Mouse (Mus musculus) mature B cell (primary cell): Measurements from ENCODE around the gene Stx4a.
"Not testable (repeated sequence)": the region's sequence is repeated elsewhere in the genome, so short reads cannot be mapped to it uniquely, and the experiment has no call there.

Experiments used
- in situ Hi-C: fragments of 300-500 bp; cut with MboI; formaldehyde crosslinking; loops from 2 replicates; pipeline ENCODE4 v1.14.3; 2019

The Stx4a gene

DNA sequence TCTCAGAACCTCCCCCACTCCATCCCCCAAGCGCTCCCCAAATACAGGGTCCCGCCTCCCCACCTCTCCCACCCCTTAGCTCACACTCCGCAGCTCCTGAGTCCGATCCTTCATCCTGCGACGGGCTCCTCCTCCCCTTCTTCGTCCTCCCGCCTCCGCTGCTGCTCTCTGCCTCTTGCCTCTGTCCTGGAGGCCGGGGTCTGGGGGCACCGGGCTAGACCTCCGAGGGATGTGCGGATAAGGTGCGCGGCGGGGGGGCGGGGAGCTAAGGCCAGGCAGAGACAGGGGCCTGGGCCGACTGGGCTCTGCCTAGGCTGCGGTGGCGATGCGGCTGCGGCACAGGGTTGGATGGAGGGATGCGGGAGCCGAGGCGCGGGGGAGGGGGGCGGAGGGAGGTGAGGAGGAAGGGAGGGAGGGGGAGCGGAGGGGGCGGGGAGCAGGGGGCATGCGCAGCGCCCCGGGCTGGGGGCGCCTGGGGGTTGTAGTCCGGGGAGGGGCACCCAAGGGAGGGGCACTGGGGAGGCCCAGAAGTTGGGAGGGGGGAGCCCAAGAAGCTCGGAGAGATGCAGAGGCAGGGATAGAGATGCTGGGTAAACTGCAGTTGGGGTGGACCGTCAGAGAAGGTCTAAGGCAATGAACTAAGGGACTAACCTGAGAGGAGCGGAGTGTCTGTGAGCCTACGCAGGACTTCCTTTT is at the start of gene Stx4a, which contains the start of gene Stx1b:
Gene Stx4a (plus strand): TSS at position 119 of the 696 bp plus-strand sequence.
Gene Stx1b (minus strand): TSS at position 374 of the 696 bp plus-strand sequence.
- in situ Hi-C loops: no loop called here

DNA sequence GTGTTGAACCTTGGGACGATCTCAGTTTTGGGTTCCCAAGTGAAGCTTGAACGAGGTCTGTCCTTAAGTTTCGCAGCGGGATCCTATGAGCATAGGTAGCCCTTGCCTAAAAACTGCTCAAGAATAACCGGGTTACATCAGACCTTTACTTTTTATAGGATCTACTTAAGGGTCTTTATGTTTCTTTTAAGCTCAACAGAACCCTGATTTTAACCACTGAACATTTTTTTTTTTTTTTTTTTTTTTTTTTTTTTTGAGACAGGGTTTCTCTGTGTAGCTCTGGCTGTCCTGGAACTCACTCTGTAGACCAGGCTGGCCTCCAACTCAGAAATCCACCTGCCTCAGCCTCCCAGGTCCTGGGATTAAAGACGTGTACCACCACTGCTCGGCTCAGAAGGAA is 48.3 kb upstream of the Stx4a start:
- in situ Hi-C loops: not testable (repeated sequence)

DNA sequence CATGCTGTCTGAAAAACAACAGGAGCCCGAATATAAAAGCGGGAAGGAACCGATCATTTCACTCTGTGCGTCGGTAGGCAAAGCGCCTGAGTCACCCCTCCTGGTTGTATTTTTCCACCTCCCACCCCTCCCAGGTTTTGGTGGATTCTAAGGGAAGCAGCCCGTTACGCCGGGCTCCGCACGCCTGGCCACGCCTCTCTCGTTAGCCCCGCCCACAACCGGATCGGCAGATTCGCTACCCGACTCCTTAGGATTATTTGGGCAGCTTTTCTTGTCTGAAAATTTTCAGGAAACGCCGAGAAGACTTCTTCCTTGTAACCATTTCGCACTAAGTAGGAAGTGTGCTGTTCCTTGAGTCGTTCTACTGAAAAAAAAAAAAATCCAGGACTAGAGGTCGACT is 47.7 kb upstream of the Stx4a start, which contains the start of gene Setd1a:
Gene Setd1a (plus strand): TSS at position 245 of the 400 bp plus-strand sequence.
- in situ Hi-C loops: no loop called here

DNA sequence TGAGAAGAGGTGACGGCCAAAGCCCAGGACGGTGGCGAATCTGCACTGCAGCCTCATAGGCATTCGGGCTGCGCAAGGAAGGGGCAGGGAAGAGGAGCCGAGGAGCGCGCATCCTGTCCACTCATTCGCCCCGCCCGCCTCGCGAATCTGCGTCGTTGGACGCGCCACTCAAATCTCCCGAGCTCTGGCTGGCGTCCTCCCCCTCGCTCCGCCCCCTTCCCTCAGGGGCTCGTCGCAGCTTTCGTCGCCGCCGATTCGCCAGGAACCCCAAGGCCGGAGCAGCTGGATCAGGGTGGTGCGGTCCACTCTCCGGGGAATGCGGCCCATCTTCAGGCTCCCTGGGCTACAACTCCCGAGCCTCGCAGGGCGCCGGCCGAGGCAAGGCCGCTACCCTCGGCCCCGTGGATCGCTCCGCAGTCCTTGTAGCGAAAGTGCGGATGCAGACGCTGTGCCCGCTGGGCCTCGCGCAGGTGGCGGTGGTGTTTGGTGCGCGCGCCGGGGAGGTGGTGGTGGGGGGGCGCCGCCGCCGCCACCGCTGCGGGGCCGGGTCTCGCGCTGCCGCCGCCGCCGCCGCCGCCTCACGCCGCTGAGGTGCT is 47.1 kb upstream of the Stx4a start:
- in situ Hi-C loops: no loop called here

DNA sequence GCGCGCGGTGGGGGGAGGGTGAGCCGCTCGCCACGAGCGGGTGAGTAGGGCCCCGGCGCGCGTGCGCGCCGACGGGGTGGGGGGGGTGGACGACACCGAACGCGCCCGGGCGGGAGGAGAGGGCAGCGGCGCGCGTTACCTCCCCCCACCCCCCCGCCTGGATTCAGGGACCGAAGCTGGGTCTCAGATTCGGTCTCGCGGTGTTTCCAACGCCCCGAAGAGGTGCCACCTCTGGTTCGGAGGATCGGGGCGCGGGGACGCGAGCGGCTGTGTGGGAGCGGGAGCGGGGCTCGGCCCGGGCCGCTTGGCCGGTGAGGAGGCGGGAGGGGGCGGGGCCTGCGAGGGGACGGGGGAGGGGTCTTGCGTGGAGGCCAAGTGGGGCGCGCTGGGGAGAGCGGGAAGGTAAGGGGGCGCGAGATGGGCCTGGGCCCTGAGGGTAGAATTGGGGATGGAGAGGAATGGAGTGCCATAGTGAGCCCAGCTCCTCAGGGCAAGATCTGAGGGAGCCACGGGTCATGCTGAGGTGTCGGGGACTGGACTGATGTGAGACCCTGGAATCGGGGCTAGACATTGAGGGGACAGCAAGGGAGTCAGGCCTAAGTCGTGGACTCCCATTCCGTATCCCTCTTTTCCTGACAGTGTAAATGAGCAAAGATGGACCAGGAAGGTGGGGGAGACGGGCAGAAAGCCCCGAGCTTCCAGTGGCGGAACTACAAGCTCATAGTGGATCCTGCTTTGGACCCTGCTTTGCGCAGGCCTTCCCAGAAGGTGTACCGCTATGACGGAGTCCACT is 46.4 kb upstream of the Stx4a start:
- in situ Hi-C loops: no loop called here

DNA sequence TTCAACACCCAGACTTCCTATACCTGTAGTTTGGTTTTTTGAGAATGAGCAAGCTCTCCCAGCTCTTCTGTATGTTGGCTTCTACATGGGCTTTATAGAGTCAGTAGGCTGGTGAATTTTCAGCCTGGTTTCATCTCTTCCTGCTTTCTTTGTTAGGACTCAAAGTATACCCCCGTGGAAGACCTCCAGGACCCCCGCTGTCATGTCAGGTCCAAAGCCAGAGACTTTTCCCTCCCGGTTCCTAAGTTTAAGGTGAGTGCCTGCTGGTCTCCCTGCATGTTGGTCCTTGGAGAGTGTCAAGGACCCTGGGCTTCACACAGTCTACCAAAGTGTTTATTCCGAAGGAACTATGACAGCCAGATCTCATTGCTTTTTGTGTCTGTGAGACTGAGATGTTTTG is 45.7 kb upstream of the Stx4a start:
- in situ Hi-C loops: no loop called here

DNA sequence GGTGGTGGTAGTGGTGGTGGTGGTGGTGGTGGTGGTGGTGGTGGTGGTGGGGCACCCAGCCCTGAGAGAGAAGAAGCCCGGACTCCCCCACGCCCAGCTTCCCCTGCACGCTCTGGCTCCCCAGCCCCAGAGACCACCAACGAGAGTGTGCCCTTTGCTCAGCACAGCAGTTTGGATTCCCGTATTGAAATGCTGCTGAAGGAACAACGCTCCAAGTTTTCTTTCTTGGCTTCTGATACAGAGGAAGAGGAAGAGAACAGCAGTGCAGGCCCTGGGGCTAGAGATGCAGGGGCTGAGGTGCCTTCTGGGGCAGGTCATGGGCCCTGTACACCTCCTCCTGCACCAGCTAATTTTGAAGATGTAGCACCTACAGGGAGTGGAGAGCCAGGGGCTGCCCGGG is 38.8 kb upstream of the Stx4a start, which contains the start of gene Gm49388:
Gene Gm49388 (plus strand): TSS at position 301 of the 400 bp plus-strand sequence.
- in situ Hi-C loops: no loop called here

DNA sequence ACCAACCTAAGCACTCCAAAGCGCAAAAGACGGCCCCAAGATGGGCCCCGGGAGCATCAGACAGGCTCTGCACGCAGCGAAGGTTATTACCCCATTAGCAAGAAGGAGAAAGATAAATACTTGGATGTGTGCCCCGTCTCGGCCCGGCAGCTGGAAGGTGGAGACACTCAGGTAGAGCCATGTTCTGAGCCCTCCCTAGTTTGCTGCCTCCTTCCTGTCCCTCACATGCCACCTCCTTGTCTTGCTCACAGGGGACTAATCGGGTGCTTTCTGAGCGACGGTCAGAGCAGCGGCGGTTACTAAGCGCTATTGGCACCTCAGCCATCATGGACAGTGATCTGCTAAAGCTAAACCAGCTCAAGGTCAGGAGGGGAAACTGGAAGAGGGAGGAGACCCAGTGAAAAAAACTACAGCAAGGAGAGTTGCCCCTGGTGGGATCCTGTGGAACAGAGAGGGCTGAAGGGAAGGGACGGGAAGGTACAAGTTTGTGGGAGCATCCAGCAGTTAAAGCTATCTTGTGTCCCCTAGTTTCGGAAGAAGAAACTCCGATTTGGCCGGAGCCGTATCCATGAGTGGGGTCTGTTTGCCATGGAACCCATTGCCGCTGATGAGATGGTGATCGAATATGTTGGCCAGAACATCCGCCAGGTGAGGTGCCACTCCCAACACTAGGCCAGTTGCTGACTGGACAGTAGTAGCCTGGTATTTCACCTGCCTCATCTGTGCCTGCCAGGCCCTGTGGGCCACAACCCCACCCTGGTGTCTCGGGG is 26.8 kb upstream of the Stx4a start:
- in situ Hi-C loops: no loop called here

DNA sequence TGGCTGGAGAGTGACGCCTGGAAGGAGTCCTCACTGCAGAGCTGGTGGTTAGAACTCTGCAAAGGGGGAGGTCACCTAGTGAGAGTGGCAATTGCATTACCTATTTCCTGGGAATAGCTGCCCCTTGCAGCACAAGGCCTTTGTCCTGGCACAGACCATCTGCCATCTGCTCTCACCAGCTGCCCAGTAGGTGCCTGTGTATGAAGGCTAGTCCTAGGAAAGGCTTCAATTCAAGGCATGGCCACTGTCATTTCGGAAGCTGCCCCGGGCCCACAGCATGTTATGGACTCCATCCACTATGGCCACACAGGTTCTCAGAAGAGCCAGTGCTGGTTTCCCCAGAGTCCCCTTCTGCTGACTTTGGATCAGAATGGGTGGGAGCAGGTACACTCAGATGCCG is 25.5 kb upstream of the Stx4a start:
- in situ Hi-C loops: no loop called here

DNA sequence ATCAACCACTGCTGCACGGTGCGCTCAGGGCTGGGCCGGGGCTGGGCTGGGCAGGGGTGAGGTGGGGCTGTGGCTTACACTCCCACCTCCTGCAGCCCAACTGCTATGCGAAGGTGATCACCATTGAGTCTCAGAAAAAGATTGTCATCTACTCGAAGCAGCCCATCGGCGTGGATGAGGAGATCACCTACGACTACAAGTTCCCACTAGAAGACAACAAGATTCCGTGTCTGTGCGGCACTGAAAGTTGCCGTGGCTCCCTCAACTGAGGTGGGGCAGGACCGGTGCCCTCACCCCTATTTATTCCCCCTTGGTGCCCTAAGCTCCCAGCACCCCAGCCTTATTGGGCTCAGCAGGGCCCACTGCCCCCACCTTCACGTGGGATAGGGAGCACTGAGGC is 24.9 kb upstream of the Stx4a start:
- in situ Hi-C loops: no loop called here

DNA sequence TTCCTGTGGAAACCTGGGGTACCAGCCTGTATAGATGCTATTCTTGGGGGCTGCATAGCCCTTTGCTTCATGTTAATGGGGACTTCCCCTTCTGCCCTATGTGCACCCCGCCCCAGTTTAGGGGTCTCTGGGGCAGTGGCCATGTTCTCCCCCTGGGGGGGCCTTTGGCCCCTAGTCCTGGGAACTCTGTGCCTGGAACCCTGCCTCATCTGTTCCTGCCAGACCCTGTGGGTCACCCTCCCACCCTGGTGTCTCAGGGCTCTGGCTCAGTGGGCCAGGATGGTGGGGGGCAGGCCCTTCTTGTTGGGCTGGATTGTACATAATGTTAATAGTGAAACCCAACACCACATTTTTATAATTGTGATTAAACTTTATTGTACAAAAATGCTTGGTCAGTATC is 24.4 kb upstream of the Stx4a start:
- in situ Hi-C loops: no loop called here

DNA sequence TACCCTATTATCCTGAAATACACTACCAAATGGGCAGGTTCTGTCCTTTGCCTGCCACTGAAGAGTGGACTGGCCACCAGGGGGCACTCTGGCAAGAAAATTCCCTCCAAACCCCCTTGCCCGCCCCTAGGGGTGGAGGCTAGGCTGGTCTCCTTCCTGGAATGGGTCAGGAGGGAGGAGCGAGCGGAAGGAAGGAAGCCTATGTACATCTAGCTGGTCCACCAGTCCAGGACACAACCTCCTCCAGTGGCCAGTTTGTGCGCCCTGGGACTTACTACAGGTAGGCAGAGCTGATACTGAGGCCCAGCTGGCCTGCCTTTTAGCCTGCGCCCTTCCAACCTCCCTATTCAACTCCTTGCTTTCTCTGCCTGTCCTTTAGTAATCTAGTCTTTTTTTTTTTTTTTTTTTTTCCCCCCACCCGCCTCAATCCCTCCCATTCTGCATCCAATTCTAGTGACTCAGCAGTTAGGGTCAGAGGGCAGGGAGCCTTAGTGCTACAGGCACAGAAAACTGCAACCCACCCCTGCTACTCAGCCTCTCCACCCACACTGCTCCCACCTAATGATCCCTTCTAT is 23.6 kb upstream of the Stx4a start, which contains the start of gene Hsd3b7:
Gene Hsd3b7 (plus strand): TSS at position 170 of the 575 bp plus-strand sequence.
- in situ Hi-C loops: no loop called here

DNA sequence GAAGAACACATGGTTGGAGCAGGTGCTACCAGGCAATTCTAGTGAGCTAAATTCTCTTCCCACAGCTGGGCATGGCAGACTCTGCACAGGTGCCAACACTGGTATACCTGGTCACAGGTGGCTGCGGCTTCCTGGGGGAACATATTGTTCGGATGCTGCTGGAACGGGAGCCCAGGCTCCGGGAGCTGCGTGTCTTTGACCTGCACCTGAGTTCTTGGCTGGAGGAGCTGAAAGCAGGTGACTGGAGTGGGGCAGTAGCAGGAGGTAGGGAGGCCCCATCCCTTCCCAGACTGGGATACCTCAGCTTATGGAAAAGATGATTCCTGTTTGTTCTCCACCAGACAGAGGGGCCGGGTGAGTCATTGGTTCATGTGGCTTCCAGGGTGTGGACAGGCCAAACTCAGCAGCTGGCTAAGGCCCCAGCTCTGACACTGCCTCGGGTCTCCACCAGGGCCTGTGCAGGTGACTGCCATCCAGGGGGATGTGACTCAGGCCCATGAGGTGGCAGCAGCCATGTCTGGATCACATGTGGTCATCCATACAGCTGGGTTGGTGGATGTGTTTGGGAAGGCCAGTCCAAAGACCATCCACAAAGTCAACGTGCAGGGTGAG is 23.0 kb upstream of the Stx4a start:
- in situ Hi-C loops: no loop called here

DNA sequence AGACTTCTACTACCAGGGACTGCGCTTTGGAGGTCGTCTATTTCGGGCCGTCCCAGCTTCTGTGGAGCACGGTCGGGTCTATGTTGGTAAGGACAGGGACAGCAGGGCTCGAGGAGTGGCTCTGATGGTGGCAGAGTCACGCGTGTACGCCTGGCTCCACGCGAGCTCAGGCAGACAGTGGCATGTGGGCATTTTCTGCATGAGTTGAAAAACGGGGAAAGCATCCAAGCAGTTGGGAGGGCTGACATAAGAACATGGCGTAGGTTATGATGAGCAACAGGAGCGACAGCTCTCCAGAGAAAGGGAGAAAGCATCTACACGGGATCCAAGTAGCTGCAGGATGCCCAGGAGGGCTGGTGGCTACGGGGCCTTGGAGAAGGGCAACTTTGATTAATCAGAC is 21.8 kb upstream of the Stx4a start:
- in situ Hi-C loops: no loop called here

DNA sequence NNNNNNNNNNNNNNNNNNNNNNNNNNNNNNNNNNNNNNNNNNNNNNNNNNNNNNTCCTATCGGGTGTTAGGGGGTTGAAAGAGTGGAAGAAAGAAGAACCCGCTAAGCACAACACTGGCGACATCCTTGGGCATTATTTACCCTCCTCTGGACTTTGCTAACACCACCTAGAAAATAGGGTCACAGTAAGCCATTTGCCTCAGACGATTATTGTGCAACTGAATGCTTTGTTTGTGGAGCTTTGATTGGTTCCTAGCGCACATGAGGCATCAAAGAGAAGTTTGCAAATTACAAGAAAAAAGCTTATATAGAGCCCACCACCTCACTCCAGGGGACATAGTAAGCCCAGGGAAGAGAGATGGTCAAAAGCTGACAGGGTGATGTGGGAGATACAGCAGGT is 15.3 kb upstream of the Stx4a start:
- in situ Hi-C loops: no loop called here

DNA sequence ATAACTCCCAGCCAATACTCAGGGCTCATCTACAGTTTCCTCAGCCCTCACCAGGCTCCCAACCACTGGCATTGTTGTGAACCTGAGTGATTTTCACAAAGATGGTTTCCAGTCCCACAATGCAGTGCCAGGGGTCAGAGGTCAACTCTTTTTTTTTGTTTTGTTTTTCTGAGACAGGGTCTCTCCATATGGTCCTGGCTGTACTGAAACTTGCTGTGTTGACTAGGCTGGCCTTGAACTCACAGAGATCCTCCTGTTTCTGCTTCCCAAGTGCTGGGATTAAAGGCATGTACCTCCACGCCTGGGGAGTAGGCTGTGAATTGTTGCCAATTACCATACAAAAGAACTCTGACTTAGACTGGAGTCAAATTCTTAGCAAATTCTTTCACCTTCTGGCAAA is 14.2 kb upstream of the Stx4a start:
- in situ Hi-C loops: no loop called here

DNA sequence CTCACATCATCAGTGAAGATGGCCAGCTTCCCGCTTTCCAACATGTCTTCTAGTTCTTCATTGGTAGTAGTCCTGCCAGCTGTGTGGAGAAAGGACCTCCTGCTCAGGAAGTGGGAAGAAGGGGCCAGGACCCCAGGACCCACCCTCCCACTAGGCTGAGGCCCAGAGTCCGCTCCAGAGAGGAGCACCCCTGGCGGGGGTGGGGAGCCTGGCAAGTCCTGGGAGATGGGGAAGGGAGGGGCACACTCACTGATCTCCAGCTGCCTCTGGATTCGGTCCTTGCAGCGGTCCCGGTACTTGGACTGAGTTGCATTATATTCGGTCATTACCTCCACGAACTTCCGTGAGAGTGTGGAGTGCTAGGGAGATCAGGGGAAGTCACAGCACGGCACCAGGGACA is 13.4 kb upstream of the Stx4a start:
- in situ Hi-C loops: no loop called here

DNA sequence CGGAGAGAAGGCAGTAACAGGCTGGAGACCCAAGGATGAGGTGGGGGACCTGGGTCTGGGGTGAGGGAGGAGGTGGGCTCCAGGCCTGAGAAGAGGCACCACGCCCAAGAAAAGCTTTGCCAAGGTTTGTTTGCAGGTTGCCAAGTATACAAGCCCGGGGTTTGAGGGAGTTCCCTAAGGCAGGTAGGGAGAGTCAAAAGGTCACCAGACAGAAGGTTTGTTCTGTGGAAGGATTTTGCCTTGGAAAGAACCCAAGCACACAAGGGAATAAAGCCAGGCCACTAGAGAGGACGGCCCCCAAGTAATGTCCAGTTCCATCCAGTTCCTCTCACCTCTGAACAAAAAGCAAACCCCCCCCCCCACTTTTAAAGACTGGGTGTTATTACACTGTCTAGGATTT is 12.9 kb upstream of the Stx4a start:
- in situ Hi-C loops: no loop called here

DNA sequence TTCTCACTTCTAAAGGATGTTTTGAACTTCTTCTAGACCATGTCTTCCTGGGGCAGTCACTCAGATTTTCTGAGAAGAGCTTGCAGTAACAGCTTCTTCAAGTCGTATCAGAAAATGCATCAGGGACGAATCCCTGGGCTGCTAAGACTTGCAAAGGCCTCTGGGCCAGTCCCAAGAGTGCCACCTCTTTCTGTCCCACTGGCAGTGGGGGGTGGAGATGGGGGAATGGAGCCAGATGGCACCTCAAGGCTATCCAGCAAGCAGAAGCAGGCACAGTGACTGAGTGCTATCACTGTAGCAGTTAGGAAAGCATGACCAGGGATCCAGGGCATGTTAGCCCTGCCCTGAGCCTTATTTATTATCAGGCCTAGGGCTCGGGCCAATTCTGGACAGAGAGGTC is 11.8 kb upstream of the Stx4a start:
- in situ Hi-C loops: no loop called here

DNA sequence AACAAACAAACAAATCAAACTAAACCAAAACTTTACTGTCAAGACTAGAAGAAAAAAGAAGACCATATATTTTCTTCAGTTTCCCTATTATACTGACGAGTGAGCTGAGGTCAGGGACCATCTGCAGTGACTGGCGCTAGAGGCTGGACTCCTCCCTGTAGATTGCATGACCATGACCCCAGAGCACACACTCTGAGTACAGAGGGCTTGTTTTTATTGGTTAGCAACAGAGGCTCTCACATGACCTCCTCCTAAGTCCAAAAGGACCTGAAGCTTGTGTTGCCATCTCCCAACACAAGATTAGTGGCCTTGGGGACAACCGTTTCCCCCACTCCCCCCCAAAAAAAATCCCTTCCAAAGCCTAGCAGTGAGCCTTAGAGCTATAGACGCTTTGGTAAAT is 10.3 kb upstream of the Stx4a start:
- in situ Hi-C loops: no loop called here

DNA sequence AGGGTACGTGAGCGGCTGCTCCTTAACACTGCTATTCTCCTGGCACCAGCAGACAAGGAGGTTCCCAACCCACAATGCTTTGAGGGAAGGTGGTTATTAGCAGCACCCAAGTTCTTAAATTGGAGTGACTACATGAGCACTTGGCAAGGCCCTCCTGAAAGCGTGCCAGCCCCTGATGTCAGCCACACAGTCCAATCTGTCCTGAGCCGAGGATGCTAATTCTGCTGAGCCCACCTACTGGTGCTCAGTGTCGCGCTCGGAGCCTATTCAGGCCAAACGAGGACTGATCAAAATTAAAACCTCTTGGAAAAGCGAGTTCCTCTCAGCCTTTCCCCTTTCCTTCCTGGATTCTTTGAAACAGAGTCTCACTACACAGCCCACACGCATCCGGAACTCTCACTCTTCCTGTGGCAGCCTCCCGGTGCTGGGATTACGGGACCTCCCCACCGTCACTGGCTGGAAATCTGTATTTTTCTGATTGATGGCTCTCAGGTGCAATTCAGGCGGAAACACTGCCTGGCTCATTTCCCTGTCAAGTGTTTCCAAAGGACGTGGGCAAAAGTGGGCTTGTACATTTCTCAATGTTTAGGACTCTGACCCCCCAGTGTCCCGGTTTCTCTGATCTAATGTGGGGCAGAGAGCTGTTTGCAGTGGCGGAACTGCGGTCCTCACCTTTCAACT is 9.7 kb upstream of the Stx4a start:
- in situ Hi-C loops: no loop called here
